Mouse (Mus musculus) lung, postnatal 14 days (tissue): ENCODE measurements around the gene Ptprt.

Experiments
- DNase-seq: peaks from one replicate; pipeline ENCODE4 v3.0.0; 2021

Ptprt gene

GRCm38 (mm10) chr2:161660827-161661226, 1000.1 kb downstream of the Ptprt start:
- no peak for DNase-seq

- DNase-seq, result no peak
Measured at GRCm38 (mm10) chr2:161657046-161657445, 1003.9 kb downstream of the Ptprt start.

DNA sequence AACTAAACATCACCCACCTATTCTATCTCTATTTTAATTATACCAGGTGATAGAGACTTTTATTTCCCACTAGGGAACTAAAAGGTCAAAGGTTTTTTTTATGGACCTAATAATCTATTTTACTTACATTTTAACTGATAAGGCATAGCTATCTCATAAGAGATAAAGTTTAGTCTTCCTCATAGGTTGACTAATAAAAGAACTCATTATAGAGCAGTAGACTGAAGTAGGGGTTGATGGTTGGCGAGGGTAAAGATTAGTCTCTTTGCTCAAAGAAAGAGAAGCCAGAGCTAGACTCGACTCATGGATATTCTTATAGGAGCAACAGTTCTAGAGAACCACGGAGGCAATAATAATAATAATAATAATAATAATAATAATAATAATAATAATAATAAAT, 1004.3 kb downstream of the Ptprt start:
- no peak for DNase-seq

- DNase-seq, result no peak
Measured at GRCm38 (mm10) chr2:161640805-161641204, 1020.1 kb downstream of the Ptprt start.

- DNase-seq, result peak; percentile 9
Measured at GRCm38 (mm10) chr2:161634084-161634483, 1026.9 kb downstream of the Ptprt start.

DNA sequence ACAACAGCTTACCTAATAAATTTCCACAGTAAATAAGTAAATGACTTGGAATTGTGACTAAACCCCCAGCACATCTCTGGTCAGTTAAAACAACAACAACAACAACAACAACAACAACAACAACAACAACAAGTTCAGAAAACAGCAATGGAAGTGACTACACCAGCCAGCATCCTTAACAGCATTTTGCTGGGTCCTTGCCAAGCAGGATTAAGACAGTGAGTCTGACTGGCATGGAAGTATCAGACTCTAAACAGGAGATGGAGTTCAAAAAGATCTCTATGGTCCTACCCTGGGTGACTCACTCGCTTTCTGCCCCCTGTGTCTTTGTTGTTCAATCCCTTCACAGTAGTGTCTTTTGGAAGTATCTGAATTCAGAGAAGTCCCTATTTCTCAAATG, 1035.1 kb downstream of the Ptprt start:
- no peak for DNase-seq

DNA sequence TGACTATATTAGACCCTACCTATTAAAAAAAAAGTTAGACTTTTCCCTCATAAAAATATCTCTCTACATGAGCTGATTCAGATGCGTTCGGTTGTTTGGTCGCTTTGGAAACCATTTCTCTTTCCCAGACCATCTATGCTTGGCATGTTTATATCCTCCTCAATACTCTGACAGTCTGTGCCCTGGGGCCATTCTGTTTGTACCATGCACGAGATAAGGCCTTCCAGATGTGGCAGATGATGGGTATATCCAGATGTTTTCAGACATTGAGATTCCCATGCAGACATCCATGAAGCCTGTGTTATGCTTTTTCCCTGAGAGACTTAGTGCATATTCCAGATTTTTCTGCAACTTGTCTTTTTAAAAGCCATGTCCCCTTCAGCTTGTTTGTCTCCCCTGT, 1052.5 kb downstream of the Ptprt start:
- DNase-seq, result no peak

GRCm38 (mm10) chr2:161607372-161607771, 1053.6 kb downstream of the Ptprt start:
- DNase-seq, result no peak

DNA sequence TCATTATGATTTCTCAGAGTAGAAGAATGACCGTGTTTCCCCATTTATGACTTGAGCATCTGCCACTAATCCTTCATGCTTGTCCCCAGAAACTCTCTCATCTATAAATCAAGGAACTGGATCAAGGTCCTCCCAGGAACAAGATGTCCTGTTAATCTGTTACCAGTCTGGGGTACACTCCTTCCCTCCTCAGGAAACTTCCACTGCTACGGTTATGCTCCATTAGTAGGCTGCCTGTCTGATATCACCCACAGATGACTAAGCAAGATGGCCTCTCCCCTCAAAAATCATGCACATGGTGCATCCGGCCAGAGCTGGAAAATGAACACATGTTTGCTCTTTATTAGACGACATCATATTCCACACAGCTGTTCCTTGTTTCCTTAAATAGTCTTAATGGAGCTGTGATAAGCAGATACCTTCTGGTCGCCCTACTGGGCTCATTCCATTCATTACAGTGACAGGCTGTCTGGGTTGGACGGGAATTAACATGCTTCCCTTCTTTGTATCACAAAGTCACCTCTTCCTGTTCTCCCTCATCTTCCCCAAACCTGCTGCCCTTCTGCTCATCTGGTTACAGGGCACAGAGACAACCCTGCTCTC, 1060.6 kb downstream of the Ptprt start:
- no peak for DNase-seq

DNA sequence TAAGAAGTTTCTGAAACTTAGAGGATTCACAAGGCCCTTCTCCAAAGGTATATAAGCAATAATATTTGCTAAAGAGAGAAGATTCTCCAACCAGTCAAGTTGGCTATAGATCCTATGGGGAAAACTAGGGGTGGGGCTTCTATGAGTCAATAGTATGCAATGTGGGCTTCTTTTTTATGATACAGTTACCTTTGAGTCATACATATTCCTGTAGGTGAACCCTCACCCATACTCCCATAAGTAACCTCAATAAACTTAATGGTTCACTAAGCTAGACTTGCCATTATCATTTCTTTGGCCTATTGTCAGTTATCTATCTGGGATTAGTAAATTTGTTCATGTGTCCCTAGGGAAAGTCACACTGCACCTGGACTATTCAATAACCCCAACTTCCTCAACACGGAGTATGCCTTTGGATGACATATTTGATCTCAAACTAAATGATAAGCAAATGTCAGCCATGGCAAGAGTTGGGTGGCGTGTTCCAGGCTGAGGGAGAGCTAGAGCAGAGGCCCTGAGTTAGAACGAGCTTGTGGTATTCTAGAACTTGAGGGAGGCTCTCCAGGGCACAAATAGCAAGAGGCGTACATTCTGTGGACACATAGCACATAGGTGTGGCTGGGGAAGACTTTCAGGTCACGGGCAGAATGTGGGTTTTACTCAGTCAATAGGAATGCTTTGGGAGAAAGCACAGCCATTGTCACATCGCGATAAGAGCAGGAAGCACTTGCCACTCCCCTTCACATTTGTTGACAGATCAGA, 1067.4 kb downstream of the Ptprt start:
- DNase-seq, result no peak

GRCm38 (mm10) chr2:161574401-161574800, 1086.5 kb downstream of the Ptprt start:
- DNase-seq, result no peak

DNA sequence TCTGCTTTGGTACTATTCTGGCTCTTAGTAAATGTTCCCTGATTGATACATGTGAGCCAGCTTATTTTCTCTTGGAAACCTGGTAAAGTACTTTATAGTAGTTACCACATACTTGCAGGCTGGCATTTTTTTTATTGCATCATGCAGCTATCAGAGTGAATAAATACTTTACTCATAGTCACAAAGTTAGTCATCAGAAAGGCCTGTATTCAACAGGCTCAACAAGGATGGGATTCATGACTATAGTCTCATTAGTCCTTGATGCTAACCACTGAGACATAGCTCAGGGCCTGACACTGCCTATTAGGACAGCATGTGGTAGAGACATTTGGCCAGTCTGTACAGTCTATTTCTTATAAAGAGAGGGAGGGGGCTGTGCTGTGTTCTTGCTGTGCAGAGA, 1088.7 kb downstream of the Ptprt start:
- no peak for DNase-seq

DNA sequence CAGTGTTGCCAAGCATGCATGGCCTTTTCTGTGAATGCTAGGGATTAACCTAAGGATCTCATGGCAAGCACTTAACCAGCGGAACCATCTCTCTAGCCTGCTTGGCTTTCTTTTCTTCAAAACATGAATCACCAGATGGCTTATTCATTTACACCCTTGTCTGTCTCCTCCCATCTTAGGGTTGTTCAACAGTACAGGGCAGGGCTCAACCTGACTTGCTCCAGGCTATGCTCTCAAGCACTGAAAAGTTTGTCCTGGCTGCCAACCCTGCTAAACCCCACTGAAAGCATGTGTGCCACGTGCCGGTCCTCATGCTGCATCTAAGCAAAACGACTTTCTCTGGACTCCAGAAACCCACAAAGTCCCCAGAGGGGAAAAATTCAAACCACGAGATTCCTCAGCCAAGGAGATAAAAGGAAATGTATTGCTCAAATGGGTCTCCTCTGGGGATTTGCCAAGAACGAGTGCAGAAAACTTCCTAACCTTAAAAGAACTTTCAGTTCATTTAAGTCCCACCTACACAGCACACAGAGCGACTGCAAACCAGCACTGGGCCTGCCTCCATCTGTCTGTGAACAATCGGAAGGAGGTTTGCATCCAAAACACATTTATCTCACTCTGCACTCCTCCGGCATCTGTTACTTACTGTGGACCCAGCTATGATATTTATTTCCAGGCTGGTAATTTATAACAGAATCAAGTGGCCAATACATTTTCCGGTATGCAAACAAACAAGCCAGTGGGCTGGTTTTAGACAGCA, 1090.5 kb downstream of the Ptprt start:
- peak; percentile 13 for DNase-seq

DNA sequence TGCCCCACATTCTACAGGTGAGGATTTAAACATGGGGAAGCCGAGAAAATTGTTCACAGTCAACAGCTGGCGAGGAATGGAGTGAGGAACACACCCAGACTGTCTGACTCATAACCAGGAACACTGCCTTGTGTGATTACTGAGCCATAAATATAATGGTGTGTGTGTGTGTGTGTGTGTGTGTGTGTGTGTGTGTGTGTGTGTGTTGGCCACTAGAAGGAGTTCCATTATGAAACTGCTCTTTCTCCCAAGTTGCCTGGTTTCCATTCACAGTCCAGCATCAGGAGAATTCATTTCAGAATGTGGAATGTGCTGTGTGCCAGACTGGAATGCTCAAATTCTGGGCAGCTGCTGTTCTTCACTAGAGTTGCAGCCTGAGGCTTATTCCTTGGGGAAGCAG, 1099.4 kb downstream of the Ptprt start:
- DNase-seq, result peak; percentile 1

DNA sequence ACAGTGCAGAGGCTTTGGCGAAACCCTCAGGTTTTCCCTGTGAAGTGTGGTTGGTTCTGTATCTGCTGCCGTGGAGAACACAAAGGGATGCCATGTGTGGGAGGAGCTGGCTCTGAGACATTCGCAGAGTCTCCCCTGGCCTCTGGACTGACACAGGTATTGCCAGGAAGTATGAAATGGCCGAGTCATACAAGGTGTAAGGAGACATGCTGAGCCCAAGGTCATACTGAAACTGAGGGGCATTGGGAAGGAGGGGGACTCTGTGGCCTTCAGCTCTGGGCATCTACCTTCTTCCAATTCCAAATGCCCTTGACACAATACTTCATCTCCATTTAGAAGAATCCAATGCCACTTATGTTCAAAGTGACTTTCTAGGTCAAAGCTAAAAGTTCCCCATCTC, 1103.1 kb downstream of the Ptprt start:
- no peak for DNase-seq

GRCm38 (mm10) chr2:161553651-161554050, 1107.3 kb downstream of the Ptprt start:
- no peak for DNase-seq

- DNase-seq, result no peak
Measured at GRCm38 (mm10) chr2:161552011-161552410, 1108.9 kb downstream of the Ptprt start.

DNA sequence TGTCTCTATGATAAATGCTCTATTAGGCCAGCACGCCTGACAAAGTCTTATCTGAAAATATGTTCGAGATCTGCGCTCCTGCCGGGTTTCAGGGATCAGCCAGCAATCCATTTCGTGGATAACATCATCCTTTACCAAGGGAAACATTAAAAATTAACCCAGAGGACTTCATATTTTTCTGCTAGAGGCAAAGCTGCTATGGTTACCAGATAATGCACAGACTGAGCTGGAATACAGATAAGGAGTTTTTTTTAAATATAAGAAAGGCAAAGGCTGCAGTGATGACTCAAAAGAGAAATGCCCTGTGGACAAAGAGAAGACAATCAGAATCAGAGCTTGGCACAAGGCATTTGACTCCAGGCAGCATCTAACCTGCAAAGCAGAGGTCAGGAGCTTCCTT, 1111.4 kb downstream of the Ptprt start:
- DNase-seq, result no peak

DNA sequence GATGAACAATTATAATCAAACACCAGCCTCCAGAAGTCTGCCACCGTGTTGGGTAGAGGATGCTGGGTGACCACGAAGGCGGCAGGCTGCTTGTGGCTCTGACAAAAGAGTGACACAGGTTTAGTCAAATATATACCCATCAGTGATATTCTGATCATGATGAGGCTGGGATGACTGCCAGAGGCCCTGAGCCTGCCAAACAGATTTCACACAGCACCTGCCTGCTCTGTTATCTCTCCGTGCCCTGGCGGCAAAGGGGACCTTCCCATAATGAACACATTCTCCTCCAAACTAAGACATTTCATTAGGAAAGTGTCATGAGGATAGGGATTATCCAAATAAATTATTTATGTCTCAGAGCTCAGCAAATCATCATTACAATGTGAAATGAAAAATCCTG, 1113.6 kb downstream of the Ptprt start:
- DNase-seq, result no peak

GRCm38 (mm10) chr2:161545406-161545805, 1115.5 kb downstream of the Ptprt start:
- DNase-seq, result no peak

DNA sequence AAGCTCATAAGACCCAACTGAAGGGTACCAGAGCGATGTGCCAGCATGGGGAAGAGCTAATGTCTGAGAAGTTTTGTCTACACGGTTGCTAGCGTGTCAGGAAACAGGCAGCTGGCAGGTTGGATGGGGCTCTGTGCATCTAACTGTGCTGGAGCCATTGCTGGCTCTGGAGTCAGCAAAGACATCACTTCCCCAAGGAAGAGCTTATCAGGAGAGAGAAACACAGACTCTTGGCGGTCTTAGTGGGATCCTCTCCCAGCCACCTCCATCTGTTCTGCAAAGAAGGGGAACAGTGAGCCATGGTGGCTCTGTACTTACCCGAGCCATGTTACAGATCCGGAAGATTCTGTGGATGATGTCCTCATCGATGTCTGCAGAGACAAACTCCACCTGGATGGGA, 1126.8 kb downstream of the Ptprt start:
- no peak for DNase-seq

DNA sequence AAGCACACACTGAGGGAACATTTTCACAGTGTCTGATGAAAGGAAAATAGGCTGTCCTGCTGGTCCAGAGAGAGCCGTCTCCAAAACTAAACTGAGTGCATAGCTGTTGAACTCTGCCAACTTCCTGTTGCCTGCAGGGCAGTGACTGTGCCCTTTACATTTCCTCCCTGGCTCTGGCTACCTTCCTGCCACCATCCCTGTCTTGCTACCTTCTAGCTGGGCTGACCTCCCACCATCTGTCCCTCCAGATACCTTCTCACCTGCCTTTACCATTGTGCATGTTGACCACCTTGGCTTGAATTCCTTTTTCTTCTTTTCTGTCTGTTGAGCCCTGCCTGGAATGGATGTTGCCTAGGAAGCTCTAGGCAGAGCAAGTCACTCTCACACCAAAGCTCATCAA, 1133.8 kb downstream of the Ptprt start:
- no peak for DNase-seq

DNA sequence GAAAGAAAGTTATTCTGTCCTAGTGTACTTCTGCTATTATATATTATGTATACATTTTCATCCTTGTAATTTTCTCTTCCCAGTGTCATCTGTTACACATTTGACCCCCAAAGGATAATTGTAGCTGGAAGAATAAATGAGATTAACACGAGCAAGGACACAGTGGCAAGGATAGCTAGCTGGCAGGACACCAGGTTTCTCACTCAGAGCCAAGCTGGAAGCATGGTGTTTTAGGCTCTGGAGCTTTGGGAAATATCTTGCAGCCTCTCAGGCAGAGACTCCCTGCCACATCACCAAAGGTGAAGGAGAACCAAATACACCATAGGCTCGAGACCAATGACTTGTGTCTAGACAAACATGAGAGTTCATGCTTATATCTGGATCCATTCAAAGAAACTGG, 1141.3 kb downstream of the Ptprt start:
- DNase-seq, result no peak

GRCm38 (mm10) chr2:161516921-161517320, 1144.0 kb downstream of the Ptprt start:
- peak; percentile 57 for DNase-seq
